Mouse (Mus musculus) frontal cortex, adult (tissue): ENCODE data around the gene D130043K22Rik.
"Not testable (repeated sequence)": the region's sequence is repeated elsewhere in the genome, so short reads cannot be mapped to it uniquely, and the experiment has no call there.

Source experiments
- ATAC-seq: cut with Nextera tagmentation; 2 replicates; pipeline ENCODE4 v1.9.2; 2017; ENCODE audit warnings: mild to moderate bottlenecking, moderate library complexity, mixed read lengths; ENCODE audit not compliant: low TSS enrichment

D130043K22Rik gene

GRCm38 (mm10) chr13:24831353-24832130, 13.4 kb upstream of the D130043K22Rik start, which contains the start of the genes Acot13 and Tdp2:
TSS of gene Acot13 (minus strand) at chr13:24831540.
TSS of gene Tdp2 (plus strand) at chr13:24831679.
- peak; percentile 95 for ATAC-seq

- ATAC-seq: peak; percentile 8; the same call in 1 of the 2 replicates
Observed at GRCm38 (mm10) chr13:24832131-24832810, 12.7 kb upstream of the D130043K22Rik start.

- ATAC-seq: no peak
Observed at GRCm38 (mm10) chr13:24832811-24833155, 12.2 kb upstream of the D130043K22Rik start.

GRCm38 (mm10) chr13:24837765-24838164, 7.2 kb upstream of the D130043K22Rik start:
- ATAC-seq: not testable (repeated sequence)

GRCm38 (mm10) chr13:24839831-24840230, 5.1 kb upstream of the D130043K22Rik start:
- ATAC-seq: no peak

- no peak for ATAC-seq
Observed at GRCm38 (mm10) chr13:24841702-24842101, 3.2 kb upstream of the D130043K22Rik start.

GRCm38 (mm10) chr13:24849318-24849717, 4.4 kb downstream of the D130043K22Rik start:
- ATAC-seq: no peak

GRCm38 (mm10) chr13:24851989-24852388, 7.1 kb downstream of the D130043K22Rik start:
- no peak for ATAC-seq

- ATAC-seq: no peak
Observed at GRCm38 (mm10) chr13:24852570-24852969, 7.6 kb downstream of the D130043K22Rik start.

GRCm38 (mm10) chr13:24859115-24859514, 14.2 kb downstream of the D130043K22Rik start:
- ATAC-seq: no peak

GRCm38 (mm10) chr13:24861084-24861483, 16.1 kb downstream of the D130043K22Rik start:
- no peak for ATAC-seq

- no peak for ATAC-seq
Observed at GRCm38 (mm10) chr13:24862021-24862420, 17.1 kb downstream of the D130043K22Rik start.

- ATAC-seq: peak; percentile 56; the same call in 1 of the 2 replicates
Observed at GRCm38 (mm10) chr13:24862520-24862919, 17.6 kb downstream of the D130043K22Rik start.

GRCm38 (mm10) chr13:24866430-24867402, 21.8 kb downstream of the D130043K22Rik start:
- peak; percentile 57; the same call in 1 of the 2 replicates for ATAC-seq

- no peak for ATAC-seq
Observed at GRCm38 (mm10) chr13:24867789-24868188, 22.9 kb downstream of the D130043K22Rik start.

GRCm38 (mm10) chr13:24868233-24868632, 23.3 kb downstream of the D130043K22Rik start:
- no peak for ATAC-seq

GRCm38 (mm10) chr13:24879359-24880040, 34.6 kb downstream of the D130043K22Rik start:
- ATAC-seq: no peak

- ATAC-seq: no peak
Observed at GRCm38 (mm10) chr13:24880208-24880607, 35.3 kb downstream of the D130043K22Rik start.

GRCm38 (mm10) chr13:24880704-24881103, 35.8 kb downstream of the D130043K22Rik start:
- ATAC-seq: no peak

- no peak for ATAC-seq
Observed at GRCm38 (mm10) chr13:24882411-24882810, 37.5 kb downstream of the D130043K22Rik start.

GRCm38 (mm10) chr13:24889554-24889953, 44.6 kb downstream of the D130043K22Rik start:
- ATAC-seq: no peak
